Mouse (Mus musculus) MEL (cell line): ENCODE measurements around the gene Mum1. TPM values are rescaled to one million over a fixed set of nuclear protein-coding genes. Genes with fewer than 3 reads are reported as not detected.
A peak's percentile ranks its signal among the peaks of the same experiment; 100 is the strongest.

Experiments used
- DNase-seq: peaks from one replicate; pipeline ENCODE4 v3.0.0; 2011; ENCODE audit warnings: low read depth, low spot score
- H3K27ac ChIP-seq: 2 replicates; pipeline ENCODE4 v1.5.1; 2012; ENCODE audit warnings: low read depth, mild to moderate bottlenecking, control low read depth, low read length, moderate library complexity; ENCODE audit not compliant: control insufficient read depth
- H3K27me3 ChIP-seq, 2 experiments: fragments of 150-350 bp in 1 of 2; sonication (generic) in 1 of 2; 2 replicates each; pipeline ENCODE4 v1.6.1; 2012; ENCODE audit warnings: low read length in 2 of 2, mild to moderate bottlenecking in 2 of 2, improper control_type of control experiment in 1 of 2, moderate library complexity in 1 of 2; ENCODE audit not compliant: insufficient read depth in 2 of 2, control insufficient read depth in 1 of 2
- H3K36me3 ChIP-seq, 2 experiments: 2 replicates each; pipeline ENCODE4 v1.6.1; 2012 to 2014; ENCODE audit warnings: low read length in 2 of 2, improper control_type of control experiment in 1 of 2, inconsistent platforms in 1 of 2, mild to moderate bottlenecking in 1 of 2; ENCODE audit not compliant: insufficient read depth in 2 of 2, control insufficient read depth in 1 of 2
- H3K4me1 ChIP-seq, 2 experiments: fragments of 150-350 bp in 1 of 2; sonication (generic) in 1 of 2; 2 replicates each; pipeline ENCODE4 v1.6.1; 2012; ENCODE audit warnings: low read length in 2 of 2, improper control_type of control experiment in 1 of 2, mild to moderate bottlenecking in 1 of 2; ENCODE audit not compliant: insufficient read depth in 2 of 2, control insufficient read depth in 1 of 2
- H3K4me3 ChIP-seq, 2 experiments: fragments of 150-350 bp in 1 of 2; sonication (generic) in 1 of 2; 2 replicates each; pipeline ENCODE4 v1.5.1; 2012; ENCODE audit warnings: low read depth in 2 of 2, low read length in 2 of 2, mild to moderate bottlenecking in 2 of 2, moderate library complexity in 2 of 2, control low read depth in 1 of 2, improper control_type of control experiment in 1 of 2; ENCODE audit not compliant: control insufficient read depth in 1 of 2, insufficient read depth in 1 of 2
- H3K79me2 ChIP-seq: 2 replicates; pipeline ENCODE4 v1.6.1; 2012; ENCODE audit warnings: mild to moderate bottlenecking, low read length, moderate library complexity; ENCODE audit not compliant: control insufficient read depth, poor library complexity, insufficient read depth
- H3K9ac ChIP-seq: 2 replicates; pipeline ENCODE4 v1.6.1; 2012; ENCODE audit warnings: low read depth, mild to moderate bottlenecking, control low read depth, low read length, moderate library complexity; ENCODE audit not compliant: control insufficient read depth, poor library complexity, severe bottlenecking
- H3K9me3 ChIP-seq: fragments of 150-350 bp; sonication (generic); replicated peaks from 2 replicates; pipeline ENCODE4 v1.6.1; 2012; ENCODE audit warnings: mild to moderate bottlenecking, low read length, improper control_type of control experiment, moderate library complexity; ENCODE audit not compliant: insufficient read depth
- BHLHE40 ChIP-seq: IDR thresholded peaks from 2 replicates; pipeline ENCODE4 v1.6.1; 2012; ENCODE audit warnings: low read depth, mild to moderate bottlenecking, inconsistent platforms, low read length, improper control_type of control experiment, borderline replicate concordance
- CHD1 ChIP-seq: IDR thresholded peaks from 2 replicates; pipeline ENCODE4 v1.6.1; 2012; ENCODE audit warnings: low read depth, mild to moderate bottlenecking, inconsistent platforms, low read length, improper control_type of control experiment
- CTCF ChIP-seq, 3 experiments: IDR thresholded peaks in 2 of 3; conservative IDR thresholded peaks in 1 of 3; 2 replicates each; pipeline ENCODE4 v1.5.1; 2011 to 2012; ENCODE audit warnings: low read length in 3 of 3, low read depth in 2 of 3, mild to moderate bottlenecking in 2 of 3, improper control_type of control experiment in 1 of 3, inconsistent platforms in 1 of 3, mixed read lengths in 1 of 3, moderate library complexity in 1 of 3; ENCODE audit not compliant: control insufficient read depth in 1 of 3, insufficient read depth in 1 of 3, poor library complexity in 1 of 3, severe bottlenecking in 1 of 3
- ELF1 ChIP-seq: IDR thresholded peaks from 2 replicates; pipeline ENCODE4 v1.6.1; 2014; ENCODE audit warnings: low read depth, mild to moderate bottlenecking, inconsistent platforms, low read length, improper control_type of control experiment, moderate library complexity
- EP300 ChIP-seq, 2 experiments: IDR thresholded peaks; 2 replicates each; pipeline ENCODE4 v1.6.1; 2011; ENCODE audit warnings: improper control_type of control experiment in 2 of 2, low read length in 2 of 2, low read depth in 1 of 2, mild to moderate bottlenecking in 1 of 2
- ETS1 ChIP-seq: IDR thresholded peaks from 2 replicates; pipeline ENCODE4 v1.6.1; 2012; ENCODE audit warnings: low read depth, mild to moderate bottlenecking, inconsistent platforms, low read length, improper control_type of control experiment, moderate library complexity
- GABPA ChIP-seq: IDR thresholded peaks from 2 replicates; pipeline ENCODE4 v1.6.1; 2012; ENCODE audit warnings: low read depth, mild to moderate bottlenecking, inconsistent platforms, low read length, improper control_type of control experiment, moderate library complexity
- GATA1 ChIP-seq: IDR thresholded peaks from 2 replicates; pipeline ENCODE4 v1.6.1; 2011; ENCODE audit warnings: low read depth, low read length, improper control_type of control experiment
- HCFC1 ChIP-seq: IDR thresholded peaks from 2 replicates; pipeline ENCODE4 v1.6.1; 2012; ENCODE audit warnings: low read depth, mild to moderate bottlenecking, inconsistent platforms, low read length, improper control_type of control experiment, moderate library complexity
- JUND ChIP-seq: IDR thresholded peaks from 2 replicates; pipeline ENCODE4 v1.6.1; 2011; ENCODE audit warnings: low read depth, mild to moderate bottlenecking, improper control_type of control experiment, low read length
- MAFK ChIP-seq: IDR thresholded peaks from 2 replicates; pipeline ENCODE4 v1.6.1; 2011; ENCODE audit warnings: low read depth, mild to moderate bottlenecking, low read length, improper control_type of control experiment, borderline replicate concordance
- MAX ChIP-seq: IDR thresholded peaks from 2 replicates; pipeline ENCODE4 v1.6.1; 2011; ENCODE audit warnings: low read length, improper control_type of control experiment
- MAZ ChIP-seq: IDR thresholded peaks from 2 replicates; pipeline ENCODE4 v1.6.1; 2012; ENCODE audit warnings: low read depth, mild to moderate bottlenecking, inconsistent platforms, low read length, improper control_type of control experiment
- MEF2A ChIP-seq: IDR thresholded peaks from 2 replicates; pipeline ENCODE4 v1.6.1; 2014; ENCODE audit warnings: low read depth, mild to moderate bottlenecking, inconsistent platforms, low read length, improper control_type of control experiment; ENCODE audit not compliant: poor library complexity, insufficient replicate concordance, severe bottlenecking; ENCODE audit errors: extremely low read depth
- MXI1 ChIP-seq: IDR thresholded peaks from 2 replicates; pipeline ENCODE4 v1.6.1; 2011; ENCODE audit warnings: mild to moderate bottlenecking, low read depth, low read length, improper control_type of control experiment
- MYC ChIP-seq: IDR thresholded peaks from 2 replicates; pipeline ENCODE4 v1.6.1; 2011; ENCODE audit warnings: low read depth, mild to moderate bottlenecking, low read length, improper control_type of control experiment, moderate library complexity
- NELFE ChIP-seq: IDR thresholded peaks from 2 replicates; pipeline ENCODE4 v1.6.1; 2011; ENCODE audit warnings: low read depth, low read length, improper control_type of control experiment
- NRF1 ChIP-seq: IDR thresholded peaks from 2 replicates; pipeline ENCODE4 v1.6.1; 2014; ENCODE audit warnings: low read depth, mild to moderate bottlenecking, inconsistent platforms, low read length, improper control_type of control experiment, moderate library complexity; ENCODE audit not compliant: poor library complexity, insufficient read depth, severe bottlenecking
- POLR2A ChIP-seq, 2 experiments: IDR thresholded peaks; 2 replicates each; pipeline ENCODE4 v1.6.1; 2011 to 2012; ENCODE audit warnings: low read length in 2 of 2, mild to moderate bottlenecking in 2 of 2, control low read depth in 1 of 2, improper control_type of control experiment in 1 of 2, low read depth in 1 of 2, moderate library complexity in 1 of 2; ENCODE audit not compliant: control insufficient read depth in 1 of 2, insufficient read depth in 1 of 2, poor library complexity in 1 of 2
- POLR2AphosphoS2 ChIP-seq: IDR thresholded peaks from 2 replicates; pipeline ENCODE4 v1.6.1; 2011; ENCODE audit warnings: low read length, improper control_type of control experiment
- POLR2AphosphoS5 ChIP-seq: IDR thresholded peaks from 2 replicates; pipeline ENCODE4 v1.6.1; 2012; ENCODE audit warnings: low read depth, borderline replicate concordance, mild to moderate bottlenecking, inconsistent platforms, low read length, moderate library complexity, mixed read lengths
- RAD21 ChIP-seq: IDR thresholded peaks from 2 replicates; pipeline ENCODE4 v1.6.1; 2011; ENCODE audit warnings: mild to moderate bottlenecking, low read depth, low read length, improper control_type of control experiment
- SIN3A ChIP-seq: IDR thresholded peaks from 2 replicates; pipeline ENCODE4 v1.6.1; 2012; ENCODE audit warnings: low read length, improper control_type of control experiment, inconsistent platforms
- TBP ChIP-seq: IDR thresholded peaks from 2 replicates; pipeline ENCODE4 v1.8.0; 2011; ENCODE audit warnings: low read depth, low read length, improper control_type of control experiment
- TCF12 ChIP-seq: IDR thresholded peaks from 2 replicates; pipeline ENCODE4 v1.6.1; 2014; ENCODE audit warnings: low read depth, mild to moderate bottlenecking, inconsistent platforms, low read length, improper control_type of control experiment, moderate library complexity
- UBTF ChIP-seq: IDR thresholded peaks from 2 replicates; pipeline ENCODE4 v1.6.1; 2012; ENCODE audit warnings: low read depth, mild to moderate bottlenecking, inconsistent platforms, low read length, improper control_type of control experiment, moderate library complexity, borderline replicate concordance; ENCODE audit not compliant: insufficient read depth
- USF1 ChIP-seq: IDR thresholded peaks from 2 replicates; pipeline ENCODE4 v1.6.1; 2014; ENCODE audit warnings: low read depth, mild to moderate bottlenecking, inconsistent platforms, low read length, improper control_type of control experiment, moderate library complexity
- USF2 ChIP-seq, 2 experiments: IDR thresholded peaks; 2 replicates each; pipeline ENCODE4 v1.6.1; 2011 to 2012; ENCODE audit warnings: improper control_type of control experiment in 2 of 2, low read length in 2 of 2, borderline replicate concordance in 1 of 2, inconsistent platforms in 1 of 2, low read depth in 1 of 2, mild to moderate bottlenecking in 1 of 2; ENCODE audit not compliant: insufficient read depth in 1 of 2
- polyA plus RNA-seq, 2 experiments: library from polyadenylated mRNA; stranded (reverse) in 1 of 2; unstranded in 1 of 2; fragments of >175 nt in 1 of 2; fragments of >200 nt in 1 of 2; gene quantifications; 2 replicates each; pipeline versions ENCODE4 v1.2.1 to v1.2.4; 2012; ENCODE audit warnings: low replicate concordance in 2 of 2, low read depth in 1 of 2; ENCODE audit not compliant: insufficient read length in 2 of 2, insufficient read depth in 1 of 2, missing spikeins in 1 of 2
- total RNA-seq: library from RNA; depleted of rRNA; stranded (reverse); fragments of 300-350 nt; gene quantifications from 2 replicates; pipeline ENCODE4 v1.2.3, GENCODE M21; 2012

Gene Mum1
- total and polyA plus RNA-seq, 3 experiments, result 34.0 to 55.2 (median 35.3) TPM

DNA sequence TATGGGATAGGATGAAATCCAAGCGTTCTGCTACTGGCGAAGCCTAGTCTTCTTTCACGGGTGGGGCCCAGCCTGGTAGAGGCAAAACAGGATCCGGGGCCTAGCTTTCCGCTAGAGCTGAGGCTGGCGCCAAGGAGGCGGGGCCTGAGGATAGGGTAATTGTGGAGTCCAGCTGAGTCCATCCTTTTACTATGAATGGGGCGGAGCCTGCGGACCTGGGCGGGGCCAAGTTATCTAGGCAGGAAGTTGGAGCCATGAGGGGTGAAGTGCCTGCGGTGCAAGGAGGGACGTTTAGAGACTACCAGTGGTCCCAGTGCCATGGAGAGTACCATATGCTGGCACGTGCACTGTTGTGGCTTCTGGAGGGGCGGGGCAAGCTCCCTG is 35.3 kb downstream of the Mum1 start:
- H3K4me1 ChIP-seq, result peaks cover 3 to 22% of the 10 kb centered on the region in 2 experiments; a peak in 3 of 4 replicates
- no peaks in the 10 kb centered on the region for H3K9me3 ChIP-seq
- H3K27me3 ChIP-seq, result no peaks in the 10 kb centered on the region
- H3K36me3 ChIP-seq, result peaks cover 0 to 11% of the 10 kb centered on the region in 2 experiments; a peak in 2 of 4 replicates
- peak; percentile 99 for DNase-seq
- peaks cover 17% of the 10 kb centered on the region for H3K79me2 ChIP-seq
- TF ChIP-seq GABPA, result no peak
- TF ChIP-seq POLR2A (IDR thresholded peaks at IDR 0.05; ENCODE audit: control insufficient read depth in 1 of 2, insufficient read depth in 1 of 2, low read depth in 1 of 2, low read length in 2 of 2, poor library complexity in 1 of 2), result peak; percentile 80 to 95
- TF ChIP-seq UBTF, result no peak
- TF ChIP-seq JUND, result no peak
- TF ChIP-seq MEF2A, result no peak
- TF ChIP-seq POLR2AphosphoS5, result no peak
- TF ChIP-seq RAD21, result no peak
- no peak for TF ChIP-seq USF2 (IDR thresholded peaks at IDR 0.05; ENCODE audit: borderline replicate concordance in 1 of 2, insufficient read depth in 1 of 2, low read depth in 1 of 2, low read length in 2 of 2)
- no peak for TF ChIP-seq CTCF (IDR thresholded peaks at IDR 0.05 in 2 of 3, conservative IDR thresholded peaks at IDR 0.05 in 1 of 3; ENCODE audit: control insufficient read depth in 1 of 3, insufficient read depth in 1 of 3, low read depth in 2 of 3, low read length in 3 of 3, poor library complexity in 1 of 3, severe bottlenecking in 1 of 3)
- peak; percentile 20; the same call in 1 of the 2 replicates for TF ChIP-seq NRF1
- TF ChIP-seq ETS1, result peak; percentile 67
- TF ChIP-seq GATA1, result peak; percentile 71
- peak; percentile 89 for TF ChIP-seq ELF1
- peak; percentile 70 for TF ChIP-seq HCFC1
- peak; percentile 92 for TF ChIP-seq MAX
- peak; percentile 87 for TF ChIP-seq NELFE
- TF ChIP-seq USF1, result peak; percentile 28; the same call in 1 of the 2 replicates
- TF ChIP-seq MAFK, result no peak
- TF ChIP-seq MAZ, result no peak
- TF ChIP-seq EP300 (IDR thresholded peaks at IDR 0.05; ENCODE audit: low read depth in 1 of 2, low read length in 2 of 2), result no peak
- peak; percentile 78 for TF ChIP-seq TBP
- no peak for TF ChIP-seq CHD1
- TF ChIP-seq MXI1, result peak; percentile 96
- TF ChIP-seq TCF12, result peak; percentile 30; the same call in 1 of the 2 replicates
- TF ChIP-seq POLR2AphosphoS2, result peak; percentile 87
- peak; percentile 96 for TF ChIP-seq MYC
- peak; percentile 87 for TF ChIP-seq SIN3A
- peak; percentile 98 for TF ChIP-seq BHLHE40
- TF ChIP-seq, all 39 proteins: peak for 16
- Histone ChIP-seq H3K4me3 (peak overlapping the region; percentile 77 to 79), H3K9ac (peak overlapping the region; percentile 87), H3K27ac (peak overlapping the region; percentile 90)
